Mouse (Mus musculus) heart, postnatal 0 days (tissue): ENCODE results near the gene Map7d1.

Source experiments
- CTCF ChIP-seq: IDR thresholded peaks from 2 replicates; pipeline ENCODE4 v1.5.1; 2016; ENCODE audit warnings: antibody characterized with exemption, control low read depth, low read depth
- EP300 ChIP-seq: IDR thresholded peaks from 2 replicates; pipeline ENCODE4 v1.6.1; 2016; ENCODE audit warnings: antibody characterized with exemption, low read depth

DNA sequence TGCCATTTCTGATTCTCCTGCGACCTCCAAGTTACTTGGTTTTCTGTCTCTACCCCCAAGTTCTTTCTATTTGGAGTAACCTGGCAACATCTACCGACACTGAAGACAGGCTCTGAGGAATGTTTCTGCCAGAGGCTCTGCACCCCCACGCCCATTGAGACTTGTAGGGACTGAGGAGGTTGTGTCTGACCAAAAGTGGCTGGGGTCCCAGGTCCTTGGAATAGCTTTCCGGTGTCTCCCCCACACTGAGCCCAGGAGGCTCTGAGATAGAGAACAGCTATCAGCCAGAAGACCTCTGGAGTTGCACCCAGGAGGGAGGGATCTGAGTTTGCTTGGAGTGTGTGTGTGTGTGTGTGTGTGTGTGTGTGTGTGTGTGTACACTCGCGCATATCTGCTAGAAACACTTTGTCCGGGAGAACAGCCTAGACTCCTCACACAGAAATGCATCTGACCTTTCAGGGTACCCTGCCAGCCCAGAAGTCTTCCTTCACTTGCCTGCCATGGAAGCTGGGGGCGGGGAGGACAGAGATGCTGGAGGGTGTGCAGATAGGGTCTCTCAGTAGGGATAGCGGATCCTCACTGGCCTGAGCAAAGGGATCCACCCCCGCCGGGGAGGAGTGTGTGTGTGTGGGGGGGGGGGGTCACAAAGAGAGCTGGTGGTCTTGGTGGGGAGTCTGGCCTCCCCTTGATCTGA is 31.3 kb upstream of the Map7d1 start:
- TF ChIP-seq CTCF (no peak), EP300 (no peak)
